Mouse (Mus musculus) CH12.LX (cell line): ENCODE results near the gene AF366264.

ENCODE experiments used
- CHD1 ChIP-seq: IDR thresholded peaks from 2 replicates; pipeline ENCODE4 v1.6.1; 2012; ENCODE audit warnings: low read depth, low read length, improper control_type of control experiment, inconsistent platforms
- CTCF ChIP-seq, 2 experiments: IDR thresholded peaks in 1 of 2; conservative IDR thresholded peaks in 1 of 2; 2 replicates each; pipeline ENCODE4 v1.5.1; 2011 to 2012; ENCODE audit warnings: low read depth in 2 of 2, low read length in 2 of 2, improper control_type of control experiment in 1 of 2, inconsistent platforms in 1 of 2, mild to moderate bottlenecking in 1 of 2, moderate library complexity in 1 of 2
- ELF1 ChIP-seq: IDR thresholded peaks from 2 replicates; pipeline ENCODE4 v1.6.1; 2014; ENCODE audit warnings: low read depth, mild to moderate bottlenecking, inconsistent platforms, low read length, improper control_type of control experiment
- MYC ChIP-seq: IDR thresholded peaks from 2 replicates; pipeline ENCODE4 v1.6.1; 2011; ENCODE audit warnings: low read depth, mild to moderate bottlenecking, improper control_type of control experiment, low read length
- POLR2A ChIP-seq: IDR thresholded peaks from 2 replicates; pipeline ENCODE4 v1.6.1; 2011; ENCODE audit warnings: low read depth, mild to moderate bottlenecking, improper control_type of control experiment, low read length

DNA sequence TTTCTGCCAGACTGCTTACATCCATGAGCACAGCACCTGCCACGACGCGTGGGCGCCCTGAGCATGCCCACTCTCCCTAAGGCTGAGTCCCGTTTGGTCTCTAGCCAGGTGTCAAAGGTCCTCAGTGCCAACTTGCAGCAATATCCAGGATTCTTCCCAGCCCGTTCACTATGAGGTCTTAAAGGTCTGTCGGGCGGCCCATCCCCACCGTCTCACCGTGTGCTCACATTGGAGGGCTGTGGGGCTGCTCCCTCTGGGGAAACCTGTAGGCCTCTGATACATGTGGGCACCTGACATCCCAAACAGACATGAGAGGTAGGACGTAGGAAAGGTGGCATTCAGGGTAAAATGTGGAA lies 44.5 kb downstream of the AF366264 start:
- TF ChIP-seq CTCF (conservative IDR thresholded peaks at IDR 0.05 in 1 of 2, IDR thresholded peaks at IDR 0.05 in 1 of 2; ENCODE audit: low read depth in 2 of 2, low read length in 2 of 2) (no peak), MYC (no peak), POLR2A (no peak), ELF1 (no peak), CHD1 (no peak)
